Mouse (Mus musculus) forebrain, postnatal 0 days (tissue): ENCODE measurements around the gene Gabrg3. TPM values are rescaled to one million over a fixed set of nuclear protein-coding genes. Genes with fewer than 3 reads are reported as not detected.

Source experiments
- ATAC-seq: fragments of 200-750 bp; cut with Nextera tagmentation; 2 replicates; pipeline ENCODE4 v1.8.0; 2017; ENCODE audit warnings: mild to moderate bottlenecking, moderate library complexity
- DNase-seq: peaks from one replicate; pipeline ENCODE4 v3.0.0-alpha.2; 2015
- H3K27ac ChIP-seq: fragments of 300-500 bp; sonication (generic); 2 replicates; pipeline ENCODE4 v1.5.1; 2014; ENCODE audit warnings: low read depth, mild to moderate bottlenecking, antibody characterized with exemption, low read length, moderate library complexity, mixed read lengths
- H3K27me3 ChIP-seq: fragments of 300-500 bp; sonication (generic); 2 replicates; pipeline ENCODE4 v1.6.1; 2014; ENCODE audit warnings: mild to moderate bottlenecking, low read length, mixed read lengths; ENCODE audit not compliant: insufficient read depth
- H3K36me3 ChIP-seq: fragments of 300-500 bp; sonication (generic); 2 replicates; pipeline ENCODE4 v1.6.1; 2014; ENCODE audit warnings: mild to moderate bottlenecking, moderate library complexity; ENCODE audit not compliant: insufficient read depth
- H3K4me1 ChIP-seq: fragments of 300-500 bp; sonication (generic); 2 replicates; pipeline ENCODE4 v1.6.1; 2014; ENCODE audit warnings: antibody characterized with exemption; ENCODE audit not compliant: insufficient read depth
- H3K4me2 ChIP-seq: fragments of 300-500 bp; sonication (generic); 2 replicates; pipeline ENCODE4 v1.6.1; 2014; ENCODE audit warnings: low read depth, mild to moderate bottlenecking, moderate library complexity
- H3K4me3 ChIP-seq: fragments of 300-500 bp; sonication (generic); 2 replicates; pipeline ENCODE4 v1.5.1; 2014; ENCODE audit warnings: low read depth, low read length, mixed read lengths
- H3K9ac ChIP-seq: fragments of 300-500 bp; sonication (generic); 2 replicates; pipeline ENCODE4 v1.6.1; 2014; ENCODE audit warnings: mild to moderate bottlenecking
- H3K9me3 ChIP-seq: fragments of 300-500 bp; sonication (generic); 2 replicates; pipeline ENCODE4 v1.6.1; 2016; ENCODE audit warnings: low read length
- CTCF ChIP-seq: sonication (generic); IDR thresholded peaks from 2 replicates; pipeline ENCODE4 v1.5.1; 2016; ENCODE audit warnings: antibody characterized with exemption, control low read depth, low read depth
- WGBS: fragments of 180-500 bp; shearing (Covaris S2); extraction: QIAGEN DNeasy Blood & Tissue Kit; methylation state at CpG from one replicate; pipeline ENCODE4 v1.1.7; 2014; 5-methylcytosine and 5-hydroxymethylcytosine counted together
- polyA plus RNA-seq: library from polyadenylated mRNA; unstranded; fragments of >200 nt; fragmentation: Nextera tagmentation; extraction: Ambion mirVana; gene quantifications from 2 replicates; pipeline ENCODE4 v1.2.1, GENCODE M21; 2015
- total RNA-seq: library from RNA; depleted of rRNA; stranded (reverse); fragments of >200 nt; gene quantifications from 2 replicates; pipeline ENCODE4 v1.2.3, GENCODE M21; 2014

Gabrg3 gene
- total and polyA plus RNA-seq, 2 experiments from 2014 or later: 9.6 to 21.6 TPM

GRCm38 (mm10) chr7:57100065-57100464, 286.9 kb downstream of the Gabrg3 start:
- peak; percentile 62; the same call in 1 of the 2 replicates for ATAC-seq
- Histone ChIP-seq H3K4me1 (no peaks in the 10 kb centered on the region), H3K36me3 (no peaks in the 10 kb centered on the region), H3K9ac (no peak overlapping the region), H3K9me3 (no peaks in the 10 kb centered on the region), H3K27me3 (no peaks in the 10 kb centered on the region), H3K4me3 (no peak overlapping the region), H3K4me2 (no peak overlapping the region), H3K27ac (no peak overlapping the region)
- TF ChIP-seq CTCF: no peak
- peak; percentile 8 for DNase-seq
- 69% methylated on average over 3 of the region's 3 CpGs for WGBS

DNA sequence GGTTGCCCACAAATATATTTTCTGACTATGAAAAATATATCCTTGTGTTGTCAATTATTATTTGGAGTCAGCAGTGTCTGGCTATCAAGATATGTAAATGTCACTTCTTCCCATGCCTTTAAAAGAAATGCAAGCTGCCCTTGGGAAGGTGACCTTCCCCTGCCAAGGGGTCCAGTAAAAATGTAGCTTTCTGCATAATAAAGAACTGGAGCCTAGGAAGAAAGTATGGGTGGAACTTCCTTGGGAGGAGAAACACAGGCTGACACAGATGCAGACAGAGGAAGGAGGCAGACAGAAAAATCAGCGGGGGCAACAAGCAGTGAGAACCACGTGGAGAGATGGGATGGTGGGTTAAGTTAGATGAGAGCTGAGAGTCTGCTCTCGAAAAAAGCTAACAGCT, 304.9 kb downstream of the Gabrg3 start:
- DNase-seq: no peak
- Histone ChIP-seq H3K4me3 (no peak overlapping the region), H3K36me3 (no peaks in the 10 kb centered on the region), H3K27me3 (no peaks in the 10 kb centered on the region), H3K27ac (no peak overlapping the region), H3K4me2 (no peak overlapping the region), H3K9me3 (no peaks in the 10 kb centered on the region), H3K9ac (no peak overlapping the region), H3K4me1 (no peaks in the 10 kb centered on the region)
- no peak for TF ChIP-seq CTCF
- ATAC-seq: no peak
- WGBS: 69% methylated on average over 3 of the region's 3 CpGs

GRCm38 (mm10) chr7:57071435-57072160, 315.4 kb downstream of the Gabrg3 start:
- Histone ChIP-seq H3K27ac (no peak overlapping the region), H3K36me3 (no peaks in the 10 kb centered on the region), H3K9ac (no peak overlapping the region), H3K4me2 (no peak overlapping the region), H3K9me3 (no peaks in the 10 kb centered on the region), H3K4me3 (no peak overlapping the region), H3K27me3 (no peaks in the 10 kb centered on the region), H3K4me1 (no peaks in the 10 kb centered on the region)
- ATAC-seq (peak; percentile 83), DNase-seq (peak; percentile 48)
- 84% methylated on average over 2 of the region's 2 CpGs for WGBS
- TF ChIP-seq CTCF: no peak

- ATAC-seq: no peak
- no peak overlapping the region for H3K27ac ChIP-seq
- no peaks in the 10 kb centered on the region for H3K36me3 ChIP-seq
- no peak for DNase-seq
- WGBS: 83% methylated on average over 3 of the region's 3 CpGs
- no peak overlapping the region for H3K4me3 ChIP-seq
- H3K9me3 ChIP-seq: no peaks in the 10 kb centered on the region
- TF ChIP-seq CTCF: no peak
- 0 out of 2 replicates have a peak, but pooled peaks cover 3% of the 10 kb centered on the region for H3K4me1 ChIP-seq
- H3K27me3 ChIP-seq: no peaks in the 10 kb centered on the region
- H3K4me2 ChIP-seq: no peak overlapping the region
- no peak overlapping the region for H3K9ac ChIP-seq
Observed at GRCm38 (mm10) chr7:57065398-57065797, 321.6 kb downstream of the Gabrg3 start.

GRCm38 (mm10) chr7:57050906-57051635, 335.9 kb downstream of the Gabrg3 start:
- no peaks in the 10 kb centered on the region for H3K36me3 ChIP-seq
- H3K27ac ChIP-seq: peak overlapping the region; percentile 54; the same call in 1 of the 2 replicates
- ATAC-seq: peak; percentile 85
- DNase-seq: peak; percentile 44
- WGBS: 37% methylated on average over 1 of the region's 1 CpGs
- no peak overlapping the region for H3K4me2 ChIP-seq
- no peak overlapping the region for H3K9ac ChIP-seq
- no peaks in the 10 kb centered on the region for H3K27me3 ChIP-seq
- no peak overlapping the region for H3K4me3 ChIP-seq
- no peak for TF ChIP-seq CTCF
- H3K4me1 ChIP-seq: no peaks in the 10 kb centered on the region
- H3K9me3 ChIP-seq: no peaks in the 10 kb centered on the region

GRCm38 (mm10) chr7:57037861-57038421, 349.0 kb downstream of the Gabrg3 start:
- no peaks in the 10 kb centered on the region for H3K4me1 ChIP-seq
- no peaks in the 10 kb centered on the region for H3K9me3 ChIP-seq
- no peak for TF ChIP-seq CTCF
- no peak overlapping the region for H3K4me3 ChIP-seq
- no peaks in the 10 kb centered on the region for H3K36me3 ChIP-seq
- H3K9ac ChIP-seq: no peak overlapping the region
- H3K27me3 ChIP-seq: no peaks in the 10 kb centered on the region
- 3% methylated on average over 2 of the region's 2 CpGs for WGBS
- no peak overlapping the region for H3K4me2 ChIP-seq
- H3K27ac ChIP-seq: no peak overlapping the region
- DNase-seq (peak; percentile 48), ATAC-seq (peak; percentile 82)
